Mouse (Mus musculus) liver, embryonic 11.5 days (tissue): ENCODE data around the gene Fat3. TPM values are rescaled to one million over a fixed set of nuclear protein-coding genes. Genes with fewer than 3 reads are reported as not detected.
A peak's percentile ranks its signal among the peaks of the same experiment; 100 is the strongest.

Source experiments
- ATAC-seq: fragments of 200-750 bp; cut with Nextera tagmentation; replicated peaks from 2 replicates; pipeline ENCODE4 v1.8.0; 2017; ENCODE audit warnings: moderate number of reproducible peaks, mild to moderate bottlenecking, moderate TSS enrichment, moderate library complexity; ENCODE audit not compliant: low FRiP score
- DNase-seq: peaks from one replicate; pipeline ENCODE4 v3.0.0-alpha.2; 2017; ENCODE audit warnings: low spot score
- H3K27ac ChIP-seq: fragments of 300-500 bp; sonication (generic); 2 replicates; pipeline ENCODE4 v1.5.1; 2014; ENCODE audit warnings: mild to moderate bottlenecking, low read depth, low read length, control low read depth
- H3K27me3 ChIP-seq: fragments of 300-500 bp; sonication (generic); replicated peaks from 2 replicates; pipeline ENCODE4 v1.6.1; 2014; ENCODE audit warnings: low read length, mixed read lengths; ENCODE audit not compliant: control insufficient read depth, insufficient read depth
- H3K36me3 ChIP-seq: fragments of 300-500 bp; sonication (generic); 2 replicates; pipeline ENCODE4 v1.6.1; 2014; ENCODE audit warnings: mild to moderate bottlenecking, low read length, moderate library complexity, mixed read lengths; ENCODE audit not compliant: control insufficient read depth, insufficient read depth
- H3K4me1 ChIP-seq: fragments of 300-500 bp; sonication (generic); replicated peaks from 2 replicates; pipeline ENCODE4 v1.6.1; 2014; ENCODE audit warnings: low read length, mixed read lengths; ENCODE audit not compliant: control insufficient read depth, insufficient read depth
- H3K4me2 ChIP-seq: fragments of 300-500 bp; sonication (generic); 2 replicates; pipeline ENCODE4 v1.6.1; 2014; ENCODE audit warnings: mild to moderate bottlenecking, control low read depth, moderate library complexity
- H3K4me3 ChIP-seq: fragments of 300-500 bp; sonication (generic); 2 replicates; pipeline ENCODE4 v1.5.1; 2014; ENCODE audit warnings: low read depth, low read length, control low read depth
- H3K9ac ChIP-seq: fragments of 300-500 bp; sonication (generic); 2 replicates; pipeline ENCODE4 v1.6.1; 2014; ENCODE audit warnings: low read depth, low read length, control low read depth
- H3K9me3 ChIP-seq: fragments of 300-500 bp; sonication (generic); 2 replicates; pipeline ENCODE4 v1.6.1; 2016; ENCODE audit warnings: low read length, inconsistent platforms, mixed read lengths; ENCODE audit not compliant: control insufficient read depth
- WGBS: fragments of 180-500 bp; shearing (Covaris S2); extraction: QIAGEN DNeasy Blood & Tissue Kit; methylation state at CpG from one replicate; pipeline ENCODE4 v1.1.7; 2014; 5-methylcytosine and 5-hydroxymethylcytosine counted together
- polyA plus RNA-seq: library from polyadenylated mRNA; unstranded; fragments of >200 nt; fragmentation: Nextera tagmentation; extraction: Ambion mirVana; gene quantifications from 2 replicates; pipeline ENCODE4 v1.2.1, GENCODE M21; 2014

Gene Fat3
- polyA plus RNA-seq, 1 experiment from 2014 or later, result 1.5 TPM

DNA sequence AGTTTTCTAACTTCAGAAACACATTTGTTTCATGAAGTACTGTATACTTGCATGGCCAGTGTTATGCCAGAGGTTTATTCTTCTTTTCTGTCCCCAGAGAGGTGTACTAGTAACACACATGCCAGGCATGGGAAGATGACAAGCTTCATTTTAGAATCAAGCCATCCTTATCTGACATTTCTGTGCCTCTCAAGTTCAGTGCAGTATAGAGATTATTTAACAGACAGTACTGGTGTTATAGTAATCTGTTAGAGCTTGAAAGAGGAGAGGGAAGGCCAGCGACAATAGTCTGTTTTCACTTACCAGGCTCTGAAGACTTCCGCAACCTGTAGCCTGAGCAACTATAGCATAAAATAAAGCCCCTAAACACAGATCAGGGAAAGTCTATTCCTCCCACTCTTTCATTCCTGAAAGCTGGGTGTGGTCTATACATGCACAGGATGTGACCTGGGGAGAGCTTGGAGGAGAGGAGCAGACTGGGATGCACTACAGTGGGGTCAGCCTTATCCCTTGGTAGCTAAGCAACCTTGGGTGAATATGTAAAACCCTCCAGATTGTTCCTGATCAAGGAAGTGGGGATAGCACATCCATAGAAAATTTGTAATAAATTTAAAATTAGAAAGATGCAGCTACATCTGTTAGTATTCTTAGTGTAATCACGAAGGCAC lies 557.5 kb downstream of the Fat3 start:
- no peak overlapping the region for H3K4me2 ChIP-seq
- no peaks in the 10 kb centered on the region for H3K9me3 ChIP-seq
- ATAC-seq, result no peak; the same call in 1 of the 2 replicates
- no peak for DNase-seq
- no peaks in the 10 kb centered on the region for H3K36me3 ChIP-seq
- WGBS, result 81% methylated on average over 3 of the region's 3 CpGs
- H3K27ac ChIP-seq, result no peak overlapping the region
- H3K27me3 ChIP-seq, result no peaks in the 10 kb centered on the region
- peaks cover 6% of the 10 kb centered on the region; the same call in 1 of the 2 replicates for H3K4me1 ChIP-seq
- no peak overlapping the region for H3K9ac ChIP-seq
- H3K4me3 ChIP-seq, result no peak overlapping the region

GRCm38 (mm10) chr9:15941818-15942217 lies 559.3 kb downstream of the Fat3 start:
- Histone ChIP-seq H3K9me3 (no peaks in the 10 kb centered on the region), H3K27ac (no peak overlapping the region), H3K27me3 (no peaks in the 10 kb centered on the region), H3K4me2 (no peak overlapping the region), H3K4me1 (peaks cover 6% of the 10 kb centered on the region; the same call in 1 of the 2 replicates), H3K36me3 (no peaks in the 10 kb centered on the region), H3K4me3 (no peak overlapping the region), H3K9ac (no peak overlapping the region)
- 47% methylated on average over 2 of the region's 2 CpGs for WGBS
- DNase-seq (no peak), ATAC-seq (peak; percentile 87)

DNA sequence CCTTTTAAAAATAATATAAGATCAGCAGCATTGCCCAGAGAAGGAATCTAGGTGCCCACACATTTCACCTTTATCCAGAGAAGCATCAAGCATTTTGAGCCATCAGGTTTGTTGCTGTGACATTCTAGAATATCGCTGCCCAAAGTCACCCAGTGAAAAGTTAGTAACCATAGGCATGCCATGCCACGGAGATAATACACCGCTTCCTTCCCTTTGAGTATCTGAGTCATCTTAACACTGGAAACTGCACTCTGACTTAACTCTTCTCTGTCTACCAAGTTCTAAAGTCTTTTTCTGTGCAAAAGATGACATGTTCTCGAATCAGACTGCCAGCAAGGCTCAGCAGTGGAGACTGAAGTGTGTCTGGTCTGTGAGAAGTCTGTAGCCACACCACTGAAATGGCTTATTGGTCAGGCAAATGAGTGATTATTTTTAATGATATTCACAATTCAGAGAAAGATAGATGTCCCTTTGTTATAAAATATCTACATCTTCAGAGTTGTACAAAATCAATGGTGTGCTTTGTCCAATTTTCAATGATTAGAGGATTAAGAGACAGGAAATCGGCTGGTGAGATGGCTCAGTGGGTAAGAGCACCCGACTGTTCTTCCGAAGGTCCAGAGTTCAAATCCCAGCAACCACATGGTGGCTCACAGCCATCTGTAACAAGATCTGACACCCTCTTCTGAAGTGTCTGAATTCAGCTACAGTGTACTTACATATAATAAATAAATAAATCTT lies 560.0 kb downstream of the Fat3 start:
- ATAC-seq, result 0 out of 2 replicates have a peak, but pooled peaks have one; percentile 42
- WGBS, result 54% methylated on average over 7 of the region's 7 CpGs

GRCm38 (mm10) chr9:15939594-15939993 lies 561.5 kb downstream of the Fat3 start:
- H3K4me1 ChIP-seq, result peaks cover 6% of the 10 kb centered on the region; the same call in 1 of the 2 replicates
- DNase-seq, result no peak
- WGBS, result 38% methylated on average over 2 of the region's 2 CpGs

More for the DNA sequence above, 560.0 kb downstream of the Fat3 start:
- Histone ChIP-seq H3K4me3 (no peak overlapping the region), H3K27ac (no peak overlapping the region), H3K4me1 (peaks cover 6% of the 10 kb centered on the region; the same call in 1 of the 2 replicates), H3K27me3 (no peaks in the 10 kb centered on the region), H3K4me2 (no peak overlapping the region), H3K36me3 (no peaks in the 10 kb centered on the region), H3K9me3 (no peaks in the 10 kb centered on the region), H3K9ac (no peak overlapping the region)
- no peak for DNase-seq

DNA sequence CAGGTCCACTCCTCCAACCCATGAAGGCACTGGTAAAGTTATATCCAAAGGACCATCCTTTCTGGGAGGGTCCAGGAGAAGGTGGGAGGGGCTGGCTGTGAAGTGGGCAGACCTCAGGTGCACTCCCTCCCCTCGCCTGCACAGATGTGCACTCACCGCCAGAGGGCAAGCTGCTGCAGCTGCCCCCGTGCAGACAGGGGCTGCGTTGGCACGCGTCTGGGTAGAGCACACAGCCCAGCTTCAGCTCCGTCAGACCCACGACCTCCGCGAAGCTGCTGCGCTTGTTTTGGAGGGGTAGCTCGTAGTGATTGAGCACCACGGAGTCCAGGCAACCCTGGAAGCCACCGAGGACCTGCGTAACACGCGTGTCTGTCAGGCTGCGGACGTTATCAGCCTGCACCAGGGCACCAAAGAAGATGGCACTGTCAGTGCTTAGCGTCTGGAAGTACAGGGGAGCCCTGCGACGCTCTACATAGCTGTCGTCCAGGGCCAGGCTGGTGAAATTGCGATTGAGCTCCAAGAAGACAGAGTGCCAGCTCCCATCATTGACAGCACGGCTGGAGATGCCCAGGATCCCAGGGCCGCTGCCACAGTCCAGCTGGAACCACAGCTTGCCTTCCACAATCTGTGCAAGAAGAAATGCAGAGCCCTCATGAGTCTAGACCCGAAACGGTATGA lies 563.1 kb downstream of the Fat3 start:
- Histone ChIP-seq H3K4me3 (no peak overlapping the region), H3K4me1 (peaks cover 6% of the 10 kb centered on the region; the same call in 1 of the 2 replicates), H3K9me3 (no peaks in the 10 kb centered on the region), H3K27ac (no peak overlapping the region), H3K36me3 (no peaks in the 10 kb centered on the region), H3K4me2 (no peak overlapping the region), H3K27me3 (no peaks in the 10 kb centered on the region), H3K9ac (no peak overlapping the region)
- ATAC-seq (no peak), DNase-seq (no peak)
- WGBS, result 69% methylated on average over 28 of the region's 28 CpGs

More at GRCm38 (mm10) chr9:15939594-15939993, 561.5 kb downstream of the Fat3 start:
- H3K36me3 ChIP-seq, result no peaks in the 10 kb centered on the region
- no peak for ATAC-seq
- no peak overlapping the region for H3K9ac ChIP-seq
- H3K27ac ChIP-seq, result no peak overlapping the region
- no peak overlapping the region for H3K4me2 ChIP-seq
- H3K4me3 ChIP-seq, result no peak overlapping the region
- no peaks in the 10 kb centered on the region for H3K9me3 ChIP-seq
- no peaks in the 10 kb centered on the region for H3K27me3 ChIP-seq

DNA sequence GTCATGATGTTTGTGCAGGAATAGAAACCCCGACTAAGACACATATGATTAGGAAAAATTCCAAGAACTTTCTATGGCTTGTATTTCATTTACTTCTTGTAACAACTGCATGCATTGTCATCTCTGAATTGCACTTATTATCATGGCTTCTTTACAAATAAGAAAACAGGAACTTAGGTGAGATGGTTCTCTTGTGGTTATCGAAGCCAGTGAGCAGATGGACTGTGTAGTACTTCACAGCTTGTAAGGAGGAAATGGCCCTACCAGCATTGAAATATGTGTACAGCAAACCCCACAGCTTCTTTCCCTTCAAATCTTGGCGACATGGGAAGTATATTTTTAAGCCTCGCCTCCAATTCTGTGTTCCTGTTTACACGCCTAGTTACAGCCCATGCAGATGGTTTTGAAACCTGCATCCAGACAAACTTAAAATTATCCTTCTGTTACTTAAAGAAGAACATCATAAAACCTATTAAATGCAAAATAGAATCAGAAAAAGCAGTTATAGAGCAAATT lies 570.1 kb downstream of the Fat3 start:
- Histone ChIP-seq H3K36me3 (no peaks in the 10 kb centered on the region), H3K4me3 (no peak overlapping the region), H3K4me2 (no peak overlapping the region), H3K9ac (no peak overlapping the region), H3K27me3 (no peaks in the 10 kb centered on the region), H3K4me1 (no peaks in the 10 kb centered on the region), H3K27ac (no peak overlapping the region), H3K9me3 (no peaks in the 10 kb centered on the region)
- DNase-seq, result no peak
- ATAC-seq, result no peak
- WGBS, result 71% methylated on average over 5 of the region's 5 CpGs

DNA sequence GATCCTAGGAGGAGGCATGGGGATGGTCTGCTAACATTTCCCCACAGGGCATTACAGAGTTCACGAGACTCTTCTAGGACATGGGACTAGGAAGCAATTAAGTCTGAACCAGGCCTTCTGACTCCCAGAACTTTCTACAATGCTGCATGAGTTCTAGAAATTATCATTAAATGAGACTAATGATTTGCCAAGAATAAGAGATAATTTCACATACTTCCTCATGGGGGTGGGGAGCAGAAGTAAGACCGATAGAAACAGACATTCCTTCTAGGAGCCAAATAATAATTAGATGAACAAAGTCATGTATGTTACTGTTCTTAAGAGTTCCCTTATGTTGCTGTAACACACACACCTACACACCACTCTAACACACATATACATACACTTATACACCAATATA lies 572.8 kb downstream of the Fat3 start:
- 71% methylated on average over 2 of the region's 2 CpGs for WGBS
- DNase-seq, result no peak

DNA sequence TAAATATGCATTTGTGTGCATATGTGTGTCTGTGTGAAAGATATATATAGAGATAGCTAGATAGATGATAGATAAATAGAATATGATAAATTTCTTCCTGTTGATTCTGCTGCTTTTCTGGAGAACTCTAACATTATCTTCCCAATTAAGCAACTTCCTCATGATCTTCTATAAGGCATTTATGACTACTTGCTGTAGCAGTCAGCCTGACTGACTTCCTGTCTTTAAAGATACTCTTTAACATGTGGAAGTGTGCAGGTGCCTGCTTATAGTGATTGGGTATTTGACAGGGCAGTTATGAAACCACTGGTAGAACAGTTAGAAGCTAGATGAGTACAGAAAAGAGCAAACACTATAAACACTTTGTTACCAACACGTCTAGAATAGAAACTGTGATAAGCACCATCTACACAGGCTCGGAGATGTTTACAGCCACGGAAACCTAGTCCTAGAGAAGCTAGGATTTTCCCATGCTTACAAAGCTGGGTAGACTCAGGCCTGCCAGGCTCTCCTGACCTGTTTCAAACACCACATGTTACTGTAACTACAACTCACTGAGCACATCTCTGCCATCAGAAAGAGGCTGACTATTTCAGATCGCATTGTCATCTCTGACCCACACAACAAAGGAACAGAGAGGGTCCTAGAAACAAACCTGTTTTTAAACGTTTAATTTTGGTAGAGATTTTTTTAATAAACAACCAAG lies 573.6 kb downstream of the Fat3 start:
- Histone ChIP-seq H3K4me2 (no peak overlapping the region), H3K36me3 (no peaks in the 10 kb centered on the region), H3K4me1 (no peaks in the 10 kb centered on the region), H3K9ac (no peak overlapping the region), H3K9me3 (no peaks in the 10 kb centered on the region), H3K4me3 (no peak overlapping the region), H3K27ac (no peak overlapping the region), H3K27me3 (no peaks in the 10 kb centered on the region; the same call in 1 of the 2 replicates)
- WGBS, result 62% methylated on average over 5 of the region's 5 CpGs
- no peak for DNase-seq
- no peak for ATAC-seq

More for the DNA sequence above, 572.8 kb downstream of the Fat3 start:
- Histone ChIP-seq H3K27ac (no peak overlapping the region), H3K4me2 (no peak overlapping the region), H3K27me3 (no peaks in the 10 kb centered on the region), H3K4me1 (no peaks in the 10 kb centered on the region), H3K4me3 (no peak overlapping the region), H3K36me3 (no peaks in the 10 kb centered on the region), H3K9ac (no peak overlapping the region), H3K9me3 (no peaks in the 10 kb centered on the region)
- no peak for ATAC-seq
